Mouse (Mus musculus) granulocyte monocyte progenitor cell, adult 5-6 weeks (primary cell): ENCODE results near the gene Olfr1289. TPM values are rescaled to one million over a fixed set of nuclear protein-coding genes. Genes with fewer than 3 reads are reported as not detected.

Experiments used
- ATAC-seq: replicated peaks from 2 replicates; pipeline ENCODE4 v1.8.0; 2016; ENCODE audit warnings: mild to moderate bottlenecking, moderate TSS enrichment, inconsistent platforms; ENCODE audit not compliant: poor library complexity, severe bottlenecking
- total RNA-seq, 2 experiments: library from RNA; stranded (forward) in 1 of 2; stranded (reverse) in 1 of 2; fragments of 200-712, 200-1000 nt in 1 of 2; fragments of >200 nt in 1 of 2; fragmentation: Nextera tagmentation in 1 of 2; gene quantifications; 2 replicates each; pipeline ENCODE4 v1.2.3; 2014 to 2017

Gene Olfr1289
- total RNA-seq (2014; fragmentation: Nextera tagmentation) (not detected in 2 replicates), total RNA-seq (2017) (not detected in 2 replicates)

DNA sequence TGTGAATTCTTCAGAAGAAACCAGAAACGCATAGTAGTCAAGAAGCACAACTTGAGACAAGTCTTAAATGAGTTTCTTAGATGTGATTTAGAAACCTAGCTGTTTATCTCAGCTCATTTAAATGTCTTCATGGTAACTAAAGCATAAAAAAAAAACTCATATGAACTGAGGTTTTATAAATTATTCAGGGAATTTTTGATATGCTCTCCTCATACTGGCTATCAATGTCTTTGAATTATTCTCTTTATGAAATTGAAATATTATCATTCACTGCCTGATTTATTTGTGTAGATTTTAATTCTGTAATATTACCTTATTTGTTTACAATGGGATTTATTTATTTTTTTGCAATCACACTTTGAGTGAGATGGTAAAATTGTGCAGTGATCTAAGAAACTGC, at the start of gene Olfr1289:
Gene Olfr1289 (plus strand): TSS at position 301 of the 400 bp plus-strand sequence.
- ATAC-seq, result no peak

GRCm38 (mm10) chr2:111448842-111449241, 31.8 kb upstream of the Olfr1289 start, which contains the start of gene Olfr1287:
Gene Olfr1287 (plus strand): TSS chr2:111449142.
- ATAC-seq, result no peak

- ATAC-seq, result no peak
Observed at GRCm38 (mm10) chr2:111473801-111474200, 6.8 kb upstream of the Olfr1289 start, which contains the start of gene Olfr1288. Gene Olfr1288 (plus strand): TSS chr2:111474101.

DNA sequence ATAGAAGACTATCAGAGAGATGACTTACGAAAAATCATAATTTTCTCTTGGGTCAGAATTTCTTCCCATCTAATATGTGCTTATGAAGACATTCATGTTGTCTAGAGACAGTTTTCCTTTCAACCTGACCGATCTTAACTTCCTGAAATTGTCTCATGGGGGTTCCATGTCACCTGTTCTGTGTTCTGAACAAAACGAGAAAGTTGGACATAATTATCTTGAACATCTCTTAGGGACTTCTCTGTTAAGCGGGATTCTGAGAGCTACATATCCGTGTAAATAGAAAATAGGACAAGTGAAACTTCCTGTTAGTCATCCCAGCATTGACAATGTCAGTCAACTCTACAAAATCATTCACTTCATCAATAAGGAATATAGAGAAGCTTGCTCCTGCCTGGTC, 13.1 kb downstream of the Olfr1289 start, which contains the start of gene Olfr1290:
Gene Olfr1290 (minus strand): TSS at position 101 of the 400 bp plus-strand sequence.
- ATAC-seq, result no peak

DNA sequence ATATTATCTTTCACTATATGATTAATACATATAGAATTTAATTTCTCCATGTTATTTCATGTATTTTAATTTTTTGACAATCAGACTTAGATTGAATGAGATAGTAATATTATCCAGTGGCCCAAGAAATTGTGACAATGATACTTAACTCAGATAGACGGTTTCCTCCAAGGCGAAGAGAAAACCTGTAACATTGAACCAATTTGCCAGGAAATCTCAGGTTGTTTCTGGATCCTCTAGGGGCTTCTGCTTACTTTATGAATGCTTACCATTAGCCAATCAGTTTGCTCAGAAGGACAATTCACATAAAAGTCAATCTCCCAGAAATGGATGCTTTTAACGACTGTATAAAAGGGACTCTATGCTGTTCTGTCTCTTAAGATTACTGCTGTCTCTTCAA, 16.3 kb downstream of the Olfr1289 start, which contains the start of gene Olfr1291-ps1:
Gene Olfr1291-ps1 (plus strand): TSS at position 301 of the 400 bp plus-strand sequence.
- no peak for ATAC-seq

DNA sequence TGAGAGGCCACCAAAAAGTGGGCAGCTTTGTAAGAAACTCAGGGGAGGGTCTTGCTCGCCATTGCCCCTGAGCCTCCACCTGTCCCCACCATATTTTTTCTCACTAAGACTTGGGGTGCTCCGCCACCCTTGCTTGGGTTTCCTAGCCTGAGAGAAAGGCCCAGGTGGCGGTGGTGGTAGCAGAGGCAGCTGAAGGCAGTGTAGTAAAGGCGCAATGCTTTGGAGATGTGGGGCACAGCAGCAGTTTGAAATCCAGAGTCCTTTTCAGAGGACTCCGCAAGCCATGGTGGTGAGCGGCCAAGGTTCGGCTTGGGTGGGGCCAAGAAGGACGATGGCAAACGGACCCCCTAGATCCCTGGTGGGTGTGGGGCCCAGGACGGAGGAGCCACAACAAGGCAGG, 36.8 kb downstream of the Olfr1289 start:
- no peak for ATAC-seq

GRCm38 (mm10) chr2:111524903-111525302, 44.3 kb downstream of the Olfr1289 start, which contains the start of gene Olfr1293-ps:
Gene Olfr1293-ps (plus strand): TSS chr2:111525203.
- ATAC-seq, result no peak

Other genes with a start within 250 kb of the Olfr1289 start
- gene Olfr1275, start 245.5 kb upstream of the Olfr1289 start, total RNA-seq (2014; fragmentation: Nextera tagmentation), result not detected in 2 replicates
- not detected in 2 replicates for gene Olfr1275, start 245.5 kb upstream of the Olfr1289 start, total RNA-seq (2017)
- gene Olfr1276, start 226.3 kb upstream of the Olfr1289 start, total RNA-seq (2014; fragmentation: Nextera tagmentation), result not detected in 2 replicates
- not detected in 2 replicates for gene Olfr1276, start 226.3 kb upstream of the Olfr1289 start, total RNA-seq (2017)
- not detected in 2 replicates for gene Olfr1277, start 206.7 kb upstream of the Olfr1289 start, total RNA-seq (2014; fragmentation: Nextera tagmentation)
- gene Olfr1277, start 206.7 kb upstream of the Olfr1289 start, total RNA-seq (2017), result not detected in 2 replicates
- not detected in 2 replicates for gene Olfr1278, start 190.7 kb upstream of the Olfr1289 start, total RNA-seq (2014; fragmentation: Nextera tagmentation)
- not detected in 2 replicates for gene Olfr1278, start 190.7 kb upstream of the Olfr1289 start, total RNA-seq (2017)
- gene Olfr1279, start 180.2 kb upstream of the Olfr1289 start, total RNA-seq (2014; fragmentation: Nextera tagmentation), result not detected in 2 replicates
- not detected in 2 replicates for gene Olfr1279, start 180.2 kb upstream of the Olfr1289 start, total RNA-seq (2017)
- not detected in 2 replicates for gene Olfr1280, start 166.8 kb upstream of the Olfr1289 start, total RNA-seq (2014; fragmentation: Nextera tagmentation)
- not detected in 2 replicates for gene Olfr1280, start 166.8 kb upstream of the Olfr1289 start, total RNA-seq (2017)
- gene Olfr1281, start 154.3 kb upstream of the Olfr1289 start, total RNA-seq (2014; fragmentation: Nextera tagmentation), result not detected in 2 replicates
- gene Olfr1281, start 154.3 kb upstream of the Olfr1289 start, total RNA-seq (2017), result not detected in 2 replicates
- not detected in 2 replicates for gene Olfr1282, start 144.7 kb upstream of the Olfr1289 start, total RNA-seq (2014; fragmentation: Nextera tagmentation)
- gene Olfr1282, start 144.7 kb upstream of the Olfr1289 start, total RNA-seq (2017), result not detected in 2 replicates
- not detected in 2 replicates for gene Olfr1283, start 114.0 kb upstream of the Olfr1289 start, total RNA-seq (2014; fragmentation: Nextera tagmentation)
- not detected in 2 replicates for gene Olfr1283, start 114.0 kb upstream of the Olfr1289 start, total RNA-seq (2017)
- gene Olfr1284, start 105.3 kb upstream of the Olfr1289 start, total RNA-seq (2014; fragmentation: Nextera tagmentation), result not detected in 2 replicates
- not detected in 2 replicates for gene Olfr1284, start 105.3 kb upstream of the Olfr1289 start, total RNA-seq (2017)
- not detected in 2 replicates for gene Olfr1286, start 57.7 kb upstream of the Olfr1289 start, total RNA-seq (2014; fragmentation: Nextera tagmentation)
- not detected in 2 replicates for gene Olfr1286, start 57.7 kb upstream of the Olfr1289 start, total RNA-seq (2017)
- not detected in 2 replicates for gene Olfr1287, start 31.7 kb upstream of the Olfr1289 start, total RNA-seq (2014; fragmentation: Nextera tagmentation)
- gene Olfr1287, start 31.7 kb upstream of the Olfr1289 start, total RNA-seq (2017), result not detected in 2 replicates
- not detected in 2 replicates for gene Olfr1288, start 6.7 kb upstream of the Olfr1289 start, total RNA-seq (2014; fragmentation: Nextera tagmentation)
- gene Olfr1288, start 6.7 kb upstream of the Olfr1289 start, total RNA-seq (2017), result not detected in 2 replicates
- gene Olfr1290, start 13.0 kb downstream of the Olfr1289 start, total RNA-seq (2014; fragmentation: Nextera tagmentation), result not detected in 2 replicates
- not detected in 2 replicates for gene Olfr1290, start 13.0 kb downstream of the Olfr1289 start, total RNA-seq (2017)
- not detected in 2 replicates for gene Olfr1291-ps1, start 16.4 kb downstream of the Olfr1289 start, total RNA-seq (2014; fragmentation: Nextera tagmentation)
- not detected in 2 replicates for gene Olfr1291-ps1, start 16.4 kb downstream of the Olfr1289 start, total RNA-seq (2017)
- not detected in 2 replicates for gene Olfr1293-ps, start 44.4 kb downstream of the Olfr1289 start, total RNA-seq (2014; fragmentation: Nextera tagmentation)
- gene Olfr1293-ps, start 44.4 kb downstream of the Olfr1289 start, total RNA-seq (2017), result not detected in 2 replicates
- not detected in 2 replicates for gene Olfr1294, start 59.5 kb downstream of the Olfr1289 start, total RNA-seq (2014; fragmentation: Nextera tagmentation)
- not detected in 2 replicates for gene Olfr1294, start 59.5 kb downstream of the Olfr1289 start, total RNA-seq (2017)
- not detected in 2 replicates for gene Olfr1295, start 88.9 kb downstream of the Olfr1289 start, total RNA-seq (2014; fragmentation: Nextera tagmentation)
- gene Olfr1295, start 88.9 kb downstream of the Olfr1289 start, total RNA-seq (2017), result not detected in 2 replicates
- gene Olfr1297, start 145.7 kb downstream of the Olfr1289 start, total RNA-seq (2014; fragmentation: Nextera tagmentation), result not detected in 2 replicates
- gene Olfr1297, start 145.7 kb downstream of the Olfr1289 start, total RNA-seq (2017), result not detected in 2 replicates
- not detected in 2 replicates for gene Olfr1298, start 168.4 kb downstream of the Olfr1289 start, total RNA-seq (2014; fragmentation: Nextera tagmentation)
- gene Olfr1298, start 168.4 kb downstream of the Olfr1289 start, total RNA-seq (2017), result not detected in 2 replicates
- not detected in 2 replicates for gene Olfr1299, start 180.6 kb downstream of the Olfr1289 start, total RNA-seq (2014; fragmentation: Nextera tagmentation)
- gene Olfr1299, start 180.6 kb downstream of the Olfr1289 start, total RNA-seq (2017), result not detected in 2 replicates